Mouse (Mus musculus): ENCODE results near the gene Hectd2. TPM values are rescaled to one million over a fixed set of nuclear protein-coding genes. Genes with fewer than 3 reads are reported as not detected.

The Hectd2 gene
- polyA plus RNA-seq, 1 experiment from 2014 or later, result 5.5 TPM

DNA sequence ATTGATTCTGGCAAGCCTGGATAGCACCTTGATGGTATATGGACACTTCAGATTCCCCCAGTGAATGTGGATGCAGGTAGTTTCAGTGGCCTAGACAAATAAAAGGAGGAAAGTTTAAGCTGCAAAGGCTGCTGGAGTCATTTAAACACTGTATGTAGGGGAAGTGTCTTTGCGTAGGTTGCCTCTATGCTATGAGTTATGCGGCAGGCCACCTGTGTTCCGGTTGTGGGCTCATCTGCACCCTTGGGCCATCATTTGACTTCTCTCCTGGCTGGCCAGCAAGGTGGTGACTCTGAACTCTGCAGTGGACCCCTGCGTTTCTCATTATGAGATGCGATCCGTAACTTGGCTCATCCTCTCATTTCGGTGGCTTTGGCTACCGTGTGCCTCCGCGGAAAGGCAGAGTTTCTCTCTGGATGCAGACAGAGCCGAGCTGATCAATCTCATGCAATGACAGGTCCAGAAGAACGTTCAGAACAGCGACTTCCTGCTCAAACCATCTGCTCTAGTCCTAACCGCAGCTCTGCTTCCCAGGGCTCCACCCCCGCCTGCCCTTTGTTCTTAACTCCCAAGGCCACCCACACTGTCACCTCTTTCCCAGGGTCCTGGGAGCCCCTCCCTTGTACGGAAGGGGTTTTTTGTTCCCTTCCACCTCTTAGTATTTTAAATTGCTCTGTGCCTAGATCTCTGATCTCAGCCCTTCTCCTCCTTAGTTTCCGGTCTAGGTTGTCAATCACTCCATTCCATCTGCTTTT lies 20.3 kb upstream of the Hectd2 start:
- 37% methylated on average over 17 of the region's 17 CpGs for WGBS
- H3K36me3 ChIP-seq (ENCODE audit: control insufficient read depth, insufficient read depth, low read length), result no peaks in the 10 kb centered on the region
- H3K4me1 ChIP-seq (replicated peaks; ENCODE audit: control insufficient read depth, insufficient read depth, low read length), result peaks cover 16% of the 10 kb centered on the region
- H3K4me3 ChIP-seq (ENCODE audit: low read depth, low read length), result peak overlapping the region; percentile 6; the same call in 1 of the 2 replicates
- peak; percentile 68 for DNase-seq (ENCODE audit: low spot score)
- H3K9ac ChIP-seq (ENCODE audit: low read length), result peak overlapping the region; percentile 23; the same call in 1 of the 2 replicates
- ATAC-seq (replicated peaks; ENCODE audit: low FRiP score), result peak; percentile 72
- peak overlapping the region; percentile 43 for H3K4me2 ChIP-seq (ENCODE audit: low read depth, low read length, severe bottlenecking)
- peak overlapping the region; percentile 82 for H3K27ac ChIP-seq (ENCODE audit: low read depth, low read length)
- H3K27me3 ChIP-seq (ENCODE audit: control insufficient read depth, insufficient read depth, low read length), result peaks cover 6% of the 10 kb centered on the region; the same call in 1 of the 2 replicates
- no peaks in the 10 kb centered on the region for H3K9me3 ChIP-seq (ENCODE audit: control insufficient read depth, low read length)

DNA sequence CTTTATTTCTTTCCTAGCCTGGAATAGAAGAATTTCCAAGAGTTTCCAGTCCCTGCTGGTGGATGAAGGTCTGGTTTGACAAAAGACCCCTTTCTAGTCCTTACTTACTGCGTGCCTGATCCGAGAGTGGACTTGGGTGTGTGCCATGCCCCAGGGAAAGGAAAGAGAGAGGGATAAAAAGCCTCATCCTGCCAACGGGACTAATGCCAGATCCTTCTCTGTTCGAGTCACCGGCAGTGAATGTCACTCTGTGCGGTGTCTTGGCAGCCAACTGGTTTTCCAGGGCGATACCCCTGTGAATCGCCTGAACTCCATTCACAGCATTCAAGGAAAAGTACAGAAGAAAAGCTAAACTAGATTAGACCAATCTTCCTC lies 19.7 kb upstream of the Hectd2 start:
- ATAC-seq (replicated peaks; ENCODE audit: low FRiP score) (peak; percentile 69), DNase-seq (ENCODE audit: low spot score) (peak; percentile 69)
- H3K9me3 ChIP-seq (ENCODE audit: control insufficient read depth, low read length), result no peaks in the 10 kb centered on the region
- no peak overlapping the region; the same call in 1 of the 2 replicates for H3K9ac ChIP-seq (ENCODE audit: low read length)
- H3K4me2 ChIP-seq (ENCODE audit: low read depth, low read length, severe bottlenecking), result peak overlapping the region; percentile 43
- H3K27ac ChIP-seq (ENCODE audit: low read depth, low read length), result peak overlapping the region; percentile 82
- peaks cover 6% of the 10 kb centered on the region; the same call in 1 of the 2 replicates for H3K27me3 ChIP-seq (ENCODE audit: control insufficient read depth, insufficient read depth, low read length)
- H3K4me1 ChIP-seq (replicated peaks; ENCODE audit: control insufficient read depth, insufficient read depth, low read length), result peaks cover 16% of the 10 kb centered on the region
- no peaks in the 10 kb centered on the region for H3K36me3 ChIP-seq (ENCODE audit: control insufficient read depth, insufficient read depth, low read length)
- 10% methylated on average over 8 of the region's 8 CpGs for WGBS
- no peak overlapping the region; the same call in 1 of the 2 replicates for H3K4me3 ChIP-seq (ENCODE audit: low read depth, low read length)

DNA sequence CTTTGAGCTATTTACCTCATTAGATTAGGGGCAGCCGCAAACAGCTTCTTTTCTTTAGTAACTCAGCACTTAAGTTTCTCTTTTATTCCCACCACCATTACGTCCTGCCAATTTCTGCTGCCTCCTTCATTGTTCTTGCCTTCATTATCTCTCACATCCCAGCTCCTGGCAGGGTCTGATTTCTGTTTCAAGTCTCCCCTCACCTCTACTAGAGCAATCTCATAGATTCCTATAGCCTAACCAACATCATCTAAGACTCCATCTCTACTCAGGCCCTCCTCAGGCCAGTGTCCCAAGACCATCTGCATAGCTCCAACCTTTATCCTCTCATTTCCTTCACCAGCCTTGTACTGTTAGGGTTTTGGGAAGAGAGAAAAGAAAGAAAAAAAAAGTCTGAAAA lies 19.3 kb upstream of the Hectd2 start:
- no peak for DNase-seq (ENCODE audit: low spot score)
- Histone ChIP-seq H3K4me1 (replicated peaks; ENCODE audit: control insufficient read depth, insufficient read depth, low read length) (peaks cover 16% of the 10 kb centered on the region), H3K4me3 (ENCODE audit: low read depth, low read length) (no peak overlapping the region), H3K36me3 (ENCODE audit: control insufficient read depth, insufficient read depth, low read length) (no peaks in the 10 kb centered on the region), H3K27ac (ENCODE audit: low read depth, low read length) (peak overlapping the region; percentile 82), H3K9me3 (ENCODE audit: control insufficient read depth, low read length) (no peaks in the 10 kb centered on the region), H3K9ac (ENCODE audit: low read length) (no peak overlapping the region), H3K27me3 (ENCODE audit: control insufficient read depth, insufficient read depth, low read length) (peaks cover 6% of the 10 kb centered on the region; the same call in 1 of the 2 replicates), H3K4me2 (ENCODE audit: low read depth, low read length, severe bottlenecking) (peak overlapping the region; percentile 43; the same call in 1 of the 2 replicates)
- WGBS, result 17% methylated on average over 2 of the region's 2 CpGs
- peak; percentile 53 for ATAC-seq (replicated peaks; ENCODE audit: low FRiP score)

- Histone ChIP-seq H3K4me3 (ENCODE audit: low read depth, low read length) (no peak overlapping the region), H3K36me3 (ENCODE audit: control insufficient read depth, insufficient read depth, low read length) (no peaks in the 10 kb centered on the region), H3K9me3 (ENCODE audit: control insufficient read depth, low read length) (no peaks in the 10 kb centered on the region), H3K4me1 (replicated peaks; ENCODE audit: control insufficient read depth, insufficient read depth, low read length) (peaks cover 16% of the 10 kb centered on the region), H3K27ac (ENCODE audit: low read depth, low read length) (no peak overlapping the region), H3K27me3 (ENCODE audit: control insufficient read depth, insufficient read depth, low read length) (peaks cover 6% of the 10 kb centered on the region; the same call in 1 of the 2 replicates), H3K4me2 (ENCODE audit: low read depth, low read length, severe bottlenecking) (no peak overlapping the region), H3K9ac (ENCODE audit: low read length) (no peak overlapping the region)
- no peak for DNase-seq (ENCODE audit: low spot score)
- WGBS, result 12% methylated on average over 6 of the region's 6 CpGs
- peak; percentile 67 for ATAC-seq (replicated peaks; ENCODE audit: low FRiP score)
Measured at GRCm38 (mm10) chr19:36535878-36536277, 18.6 kb upstream of the Hectd2 start.

GRCm38 (mm10) chr19:36536929-36537328 lies 17.5 kb upstream of the Hectd2 start:
- ATAC-seq (replicated peaks; ENCODE audit: low FRiP score), result no peak
- Histone ChIP-seq H3K36me3 (ENCODE audit: control insufficient read depth, insufficient read depth, low read length) (no peaks in the 10 kb centered on the region), H3K27me3 (ENCODE audit: control insufficient read depth, insufficient read depth, low read length) (peaks cover 6% of the 10 kb centered on the region; the same call in 1 of the 2 replicates), H3K4me1 (replicated peaks; ENCODE audit: control insufficient read depth, insufficient read depth, low read length) (peaks cover 16% of the 10 kb centered on the region), H3K9me3 (ENCODE audit: control insufficient read depth, low read length) (no peaks in the 10 kb centered on the region), H3K4me2 (ENCODE audit: low read depth, low read length, severe bottlenecking) (no peak overlapping the region), H3K4me3 (ENCODE audit: low read depth, low read length) (no peak overlapping the region), H3K9ac (ENCODE audit: low read length) (no peak overlapping the region; the same call in 1 of the 2 replicates), H3K27ac (ENCODE audit: low read depth, low read length) (no peak overlapping the region)
- 84% methylated on average over 11 of the region's 11 CpGs for WGBS
- no peak for DNase-seq (ENCODE audit: low spot score)

DNA sequence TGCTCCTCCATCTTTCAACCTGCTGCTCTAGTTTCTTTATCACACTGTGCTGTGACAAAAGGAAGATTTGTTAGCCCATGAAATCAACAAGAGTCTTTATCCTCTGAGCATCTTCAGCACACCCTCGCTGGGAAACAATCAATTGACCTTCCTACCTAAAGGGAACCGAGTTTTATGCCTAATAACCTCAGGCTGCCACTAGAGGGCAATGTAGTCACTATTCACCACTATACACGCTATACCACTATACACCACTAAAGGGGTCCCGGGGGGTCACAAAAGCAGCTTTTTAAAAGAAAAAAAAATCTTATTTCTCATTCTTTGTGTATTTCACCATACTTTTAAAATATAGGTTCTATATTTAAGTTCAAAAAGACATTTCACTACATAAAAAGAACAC lies 15.9 kb upstream of the Hectd2 start:
- no peaks in the 10 kb centered on the region for H3K9me3 ChIP-seq (ENCODE audit: control insufficient read depth, low read length)

DNA sequence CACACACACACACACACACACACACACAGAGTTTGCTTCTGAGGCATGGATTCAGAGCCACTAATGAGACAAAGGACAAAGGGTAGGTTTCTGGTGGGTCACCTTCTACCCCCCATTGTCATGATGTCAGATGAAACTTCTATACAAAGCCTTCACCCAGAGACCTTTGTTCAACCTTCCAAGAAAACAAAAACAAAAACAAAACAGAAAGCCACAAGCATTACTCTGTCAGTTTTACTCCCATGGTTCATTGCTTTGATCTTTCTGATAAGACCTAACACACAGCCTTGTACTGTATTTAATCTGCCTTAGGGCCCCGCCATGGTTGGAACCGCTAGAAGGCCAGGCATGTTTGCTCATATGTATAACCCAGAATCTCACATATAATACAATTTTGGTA lies 15.1 kb upstream of the Hectd2 start:
- H3K4me2 ChIP-seq (ENCODE audit: low read depth, low read length, severe bottlenecking), result no peak overlapping the region
- no peak overlapping the region for H3K4me3 ChIP-seq (ENCODE audit: low read depth, low read length)
- no peak overlapping the region for H3K9ac ChIP-seq (ENCODE audit: low read length)
- peaks cover 10% of the 10 kb centered on the region for H3K4me1 ChIP-seq (replicated peaks; ENCODE audit: control insufficient read depth, insufficient read depth, low read length)
- 92% methylated on average over 2 of the region's 2 CpGs for WGBS
- peaks cover 6% of the 10 kb centered on the region; the same call in 1 of the 2 replicates for H3K27me3 ChIP-seq (ENCODE audit: control insufficient read depth, insufficient read depth, low read length)
- no peak for DNase-seq (ENCODE audit: low spot score)
- no peaks in the 10 kb centered on the region for H3K9me3 ChIP-seq (ENCODE audit: control insufficient read depth, low read length)
- no peak overlapping the region for H3K27ac ChIP-seq (ENCODE audit: low read depth, low read length)
- ATAC-seq (replicated peaks; ENCODE audit: low FRiP score), result no peak
- H3K36me3 ChIP-seq (ENCODE audit: control insufficient read depth, insufficient read depth, low read length), result no peaks in the 10 kb centered on the region

More for the DNA sequence above, 15.9 kb upstream of the Hectd2 start:
- DNase-seq (ENCODE audit: low spot score) (no peak), ATAC-seq (replicated peaks; ENCODE audit: low FRiP score) (0 out of 2 replicates have a peak, but pooled peaks have one; percentile 40)
- Histone ChIP-seq H3K4me3 (ENCODE audit: low read depth, low read length) (no peak overlapping the region), H3K4me1 (replicated peaks; ENCODE audit: control insufficient read depth, insufficient read depth, low read length) (peaks cover 16% of the 10 kb centered on the region), H3K27me3 (ENCODE audit: control insufficient read depth, insufficient read depth, low read length) (peaks cover 6% of the 10 kb centered on the region; the same call in 1 of the 2 replicates), H3K27ac (ENCODE audit: low read depth, low read length) (no peak overlapping the region), H3K9ac (ENCODE audit: low read length) (no peak overlapping the region), H3K4me2 (ENCODE audit: low read depth, low read length, severe bottlenecking) (no peak overlapping the region), H3K36me3 (ENCODE audit: control insufficient read depth, insufficient read depth, low read length) (no peaks in the 10 kb centered on the region)
- WGBS, result 7% methylated on average over 4 of the region's 4 CpGs

- Histone ChIP-seq H3K4me3 (ENCODE audit: low read depth, low read length) (no peak overlapping the region), H3K27me3 (ENCODE audit: control insufficient read depth, insufficient read depth, low read length) (peaks cover 6% of the 10 kb centered on the region; the same call in 1 of the 2 replicates), H3K27ac (ENCODE audit: low read depth, low read length) (no peak overlapping the region), H3K4me2 (ENCODE audit: low read depth, low read length, severe bottlenecking) (no peak overlapping the region), H3K9ac (ENCODE audit: low read length) (no peak overlapping the region), H3K4me1 (replicated peaks; ENCODE audit: control insufficient read depth, insufficient read depth, low read length) (peaks cover 5% of the 10 kb centered on the region; the same call in 1 of the 2 replicates), H3K9me3 (ENCODE audit: control insufficient read depth, low read length) (no peaks in the 10 kb centered on the region), H3K36me3 (ENCODE audit: control insufficient read depth, insufficient read depth, low read length) (no peaks in the 10 kb centered on the region)
- WGBS, result 91% methylated on average over 10 of the region's 10 CpGs
- no peak for ATAC-seq (replicated peaks; ENCODE audit: low FRiP score)
- no peak for DNase-seq (ENCODE audit: low spot score)
Measured at GRCm38 (mm10) chr19:36540012-36540606, 14.3 kb upstream of the Hectd2 start.
